Mouse (Mus musculus): ENCODE measurements around the gene Ighmbp2. TPM values are rescaled to one million over a fixed set of nuclear protein-coding genes. Genes with fewer than 3 reads are reported as not detected.

Gene Ighmbp2
- polyA plus RNA-seq, 1 experiment from 2014 or later: 5.2 TPM

Small RNA genes within 50 kb of the gene (microRNA-seq; reads per million reads assigned to microRNA genes)
- gene Mir6984: not detected

Other genes with a start within 250 kb of the Ighmbp2 start
- 63.2 and 72.7 TPM in 2 replicates for gene Mrpl21, start 116 bp downstream of the Ighmbp2 start, polyA plus RNA-seq (2015; fragmentation: Nextera tagmentation; extraction: Ambion mirVana)
- gene Cpt1a, start 39.3 kb upstream of the Ighmbp2 start, polyA plus RNA-seq (2015; fragmentation: Nextera tagmentation; extraction: Ambion mirVana): 46.6 and 47.9 TPM in 2 replicates
- 0.52 and 0.68 TPM in 2 replicates for gene Tesmin, start 105.8 kb upstream of the Ighmbp2 start, polyA plus RNA-seq (2015; fragmentation: Nextera tagmentation; extraction: Ambion mirVana)
- 5.0 and 8.7 TPM in 2 replicates for gene Gal, start 131.5 kb upstream of the Ighmbp2 start, polyA plus RNA-seq (2015; fragmentation: Nextera tagmentation; extraction: Ambion mirVana)

Measured in lung, postnatal 0 days (tissue).